Mouse (Mus musculus) kidney, adult 8-10 months (tissue): ENCODE measurements around the gene Exoc4.

Source experiments
- DNase-seq, 2 experiments: peaks; one replicate each; pipeline ENCODE4 v3.0.0; 2022

Exoc4 gene

DNA sequence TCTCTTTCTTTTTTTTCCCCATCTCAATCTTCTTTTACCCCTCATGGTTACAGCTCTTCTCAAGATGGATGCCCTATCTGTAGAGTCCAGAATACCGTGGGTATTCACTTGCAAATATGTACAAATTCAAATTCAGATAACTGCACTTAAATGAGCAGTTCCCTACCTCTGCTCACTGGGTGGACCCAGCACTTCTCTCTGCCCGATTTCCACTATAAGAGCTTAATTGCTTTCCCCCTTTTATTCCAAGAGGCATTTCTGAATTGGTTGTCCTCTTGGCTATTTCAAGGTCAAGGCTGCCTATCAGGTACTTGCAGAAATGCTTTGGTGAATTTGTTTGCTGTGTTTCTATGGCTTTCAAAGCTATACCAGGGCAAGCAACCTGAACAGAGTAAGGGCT lies 521.1 kb downstream of the Exoc4 start:
- no peak for DNase-seq

DNA sequence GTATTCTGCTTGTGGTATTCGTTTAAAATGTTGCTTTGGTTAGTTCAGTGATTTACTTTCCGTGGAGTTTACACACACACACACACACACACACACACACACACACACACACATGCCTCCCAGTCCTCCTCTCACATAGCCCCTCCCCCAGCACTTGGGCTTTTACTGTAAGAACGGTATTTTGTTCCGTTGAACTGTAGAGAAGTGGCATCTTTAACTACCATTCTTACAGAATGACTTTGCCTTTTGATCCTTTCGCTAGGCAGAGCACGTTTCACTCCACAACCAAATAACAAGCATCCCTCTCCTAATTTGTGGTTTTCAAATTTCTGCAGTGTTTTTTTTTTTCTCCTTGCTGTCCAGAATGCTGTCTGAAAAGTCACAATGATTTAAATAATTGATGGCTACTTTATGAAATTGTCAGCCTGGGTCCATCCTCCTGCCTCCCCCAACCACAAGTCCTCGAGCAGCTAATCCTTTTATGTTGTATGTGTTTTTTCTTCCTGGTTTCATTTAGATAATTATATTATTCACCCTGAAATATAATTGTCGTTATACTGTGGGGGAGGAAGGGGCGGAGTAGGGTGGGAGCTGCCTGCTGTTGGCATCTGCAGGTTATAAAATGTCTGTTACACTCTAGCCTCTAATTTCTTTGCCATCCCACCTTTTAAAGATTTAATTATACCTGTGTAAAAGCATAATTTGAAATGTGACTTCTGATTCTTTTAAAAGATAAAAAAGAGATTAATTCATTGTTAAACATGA lies 523.8 kb downstream of the Exoc4 start:
- DNase-seq = no peak

DNA sequence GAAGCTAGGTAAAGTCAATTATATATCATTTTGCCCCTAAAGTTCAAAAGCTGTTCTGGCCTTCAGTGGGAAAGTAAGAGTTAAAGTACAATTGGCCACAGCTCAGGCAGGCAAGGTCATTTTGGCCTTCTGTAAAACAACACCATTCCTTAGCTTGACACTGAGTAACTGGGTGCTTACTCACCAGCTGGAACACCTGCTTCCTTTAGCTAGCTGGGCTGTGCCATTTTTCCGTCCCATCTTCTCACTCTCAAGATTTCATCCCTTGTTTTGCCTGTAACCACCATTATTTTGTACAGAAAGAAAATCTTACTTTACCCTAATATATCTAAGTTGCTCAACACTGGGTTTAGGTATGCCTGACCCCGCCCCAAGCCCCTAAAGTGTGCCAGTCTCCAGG lies 543.7 kb downstream of the Exoc4 start:
- DNase-seq = peak; percentile 6 to 17

DNA sequence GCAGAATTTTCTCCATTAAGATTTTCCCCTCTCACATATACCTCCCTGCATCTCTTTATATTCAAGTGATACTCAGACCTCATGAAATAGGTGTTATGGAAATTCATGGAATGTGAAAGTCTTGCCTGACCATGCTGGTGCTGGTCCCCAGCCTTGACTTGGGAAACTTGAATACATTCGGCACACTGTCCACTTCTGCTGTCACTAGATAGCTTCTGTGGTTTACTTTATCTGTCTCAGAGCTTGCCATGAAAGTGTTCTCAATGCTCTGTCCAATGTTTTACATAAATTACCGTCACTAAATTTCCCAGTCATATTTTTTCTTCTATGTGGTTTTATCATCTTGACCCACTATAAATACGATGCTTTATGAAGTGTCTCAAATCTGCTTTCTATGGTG lies 552.4 kb downstream of the Exoc4 start:
- DNase-seq = no peak

DNA sequence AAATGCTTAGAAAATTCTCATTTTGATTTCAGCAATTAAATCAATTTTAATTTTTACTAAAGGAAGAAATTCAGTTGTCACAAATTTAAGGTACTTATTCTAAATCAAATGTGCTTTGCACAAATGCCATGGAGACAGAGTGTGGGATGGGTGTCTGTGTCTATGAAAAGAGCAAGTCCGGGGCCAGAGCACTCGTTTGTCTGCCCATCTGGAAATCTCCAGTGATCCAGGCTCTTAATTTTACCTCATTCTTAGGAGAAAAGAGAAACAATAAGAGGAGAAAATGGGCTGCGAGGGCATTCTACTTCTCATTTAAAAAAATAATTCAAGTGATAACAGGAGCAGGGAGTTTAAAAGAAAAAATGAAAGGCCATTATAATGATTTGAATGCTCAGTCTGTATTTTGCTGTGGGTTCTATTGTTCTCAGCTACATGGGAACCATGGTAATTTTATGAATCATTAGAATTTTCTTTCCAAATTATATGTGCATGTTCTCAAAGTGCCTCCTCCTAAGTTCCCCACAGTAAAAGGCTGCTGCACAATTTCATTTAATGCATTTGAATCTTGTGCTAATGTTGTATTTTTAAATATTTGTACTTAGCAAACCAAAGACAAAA lies 554.7 kb downstream of the Exoc4 start:
- no peak for DNase-seq

DNA sequence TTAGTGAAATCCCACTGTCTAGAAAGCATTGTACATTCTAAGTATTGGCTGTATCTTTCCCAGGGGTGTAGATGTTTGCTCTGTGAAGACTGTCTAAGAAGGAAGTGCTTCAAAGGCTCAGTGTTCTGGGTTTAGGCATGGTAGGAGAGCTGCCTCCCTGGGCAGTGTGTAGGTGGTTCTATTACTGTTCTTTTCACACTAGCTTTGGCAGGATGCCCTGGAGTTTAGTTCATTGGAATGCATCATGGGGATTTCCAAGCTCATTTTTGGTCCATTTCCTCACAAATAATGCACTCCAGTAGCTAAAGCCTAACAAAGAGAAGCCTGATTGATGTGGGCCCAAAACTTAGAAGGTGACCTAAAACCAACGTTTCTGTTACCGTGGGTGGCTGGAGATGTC lies 555.9 kb downstream of the Exoc4 start:
- DNase-seq = no peak

DNA sequence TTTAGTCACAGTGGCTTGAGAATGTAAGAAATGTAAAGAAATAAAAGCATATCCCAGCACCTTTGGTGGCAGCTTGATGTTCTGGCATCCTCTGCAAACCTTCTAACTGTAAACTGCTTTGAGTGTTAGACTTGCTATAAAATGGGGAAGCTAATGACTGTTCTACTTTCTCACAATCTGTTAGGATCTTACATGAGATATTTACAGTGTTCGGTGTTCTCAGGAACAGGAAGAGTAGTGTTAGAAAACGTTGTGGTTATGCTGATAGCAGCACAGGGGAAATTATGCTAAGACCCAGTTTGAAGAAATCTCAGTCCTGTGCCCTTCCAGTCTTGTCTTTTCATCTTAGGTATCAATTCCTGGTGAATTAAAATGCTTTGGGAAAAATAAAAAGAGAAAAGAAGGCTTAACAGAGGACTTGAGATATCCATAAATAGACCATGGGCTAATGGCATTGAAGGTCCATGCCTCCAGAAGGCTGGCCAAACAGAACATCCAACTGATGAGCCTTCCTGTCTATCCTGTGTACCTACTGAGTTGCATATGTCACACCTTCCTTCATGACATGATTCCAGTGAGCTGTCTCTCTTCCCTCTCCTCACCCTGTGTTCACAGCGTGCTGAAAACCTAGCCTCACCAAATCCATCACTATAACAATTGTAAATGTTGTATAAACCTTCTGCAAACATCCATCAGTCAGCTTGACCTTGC lies 557.3 kb downstream of the Exoc4 start:
- DNase-seq = no peak

DNA sequence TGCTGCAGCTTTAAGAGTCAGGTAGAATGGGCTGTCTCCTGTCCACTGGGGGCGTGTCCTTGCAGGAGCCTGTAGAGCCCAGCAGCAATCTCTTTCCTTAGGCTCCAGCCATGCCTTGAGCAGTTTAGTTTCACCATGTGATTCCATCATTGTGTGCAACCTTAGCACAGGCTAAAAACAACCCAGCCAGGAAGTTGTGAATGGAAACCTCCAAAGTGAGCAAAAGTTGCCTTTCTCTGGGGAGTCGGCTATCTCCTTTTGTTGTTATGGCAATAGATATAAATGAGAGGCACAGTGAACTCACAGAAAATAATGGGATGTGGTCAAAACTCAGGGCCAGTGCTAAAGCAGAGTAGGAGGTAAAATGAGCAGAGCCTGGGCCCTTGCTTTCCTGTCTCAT lies 565.5 kb downstream of the Exoc4 start:
- no peak for DNase-seq

DNA sequence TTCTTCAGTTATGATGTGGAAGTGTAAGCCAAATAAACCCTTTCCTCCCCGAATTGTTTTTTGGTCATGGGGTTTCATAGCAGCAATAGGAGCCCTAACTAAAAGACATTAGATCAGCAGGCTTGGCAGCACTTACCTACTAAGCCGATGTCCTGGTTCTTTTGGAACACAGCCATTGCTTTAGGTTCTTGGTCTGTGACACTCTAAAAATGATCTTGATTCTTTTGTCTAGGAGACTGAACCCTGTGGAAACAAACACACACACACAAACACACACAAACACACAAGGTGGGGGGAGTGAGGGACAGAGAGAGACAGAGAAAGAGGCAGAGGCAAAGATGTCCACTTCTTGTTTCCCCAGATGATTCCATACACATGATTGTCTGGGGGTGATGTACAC lies 574.3 kb downstream of the Exoc4 start:
- DNase-seq = no peak

DNA sequence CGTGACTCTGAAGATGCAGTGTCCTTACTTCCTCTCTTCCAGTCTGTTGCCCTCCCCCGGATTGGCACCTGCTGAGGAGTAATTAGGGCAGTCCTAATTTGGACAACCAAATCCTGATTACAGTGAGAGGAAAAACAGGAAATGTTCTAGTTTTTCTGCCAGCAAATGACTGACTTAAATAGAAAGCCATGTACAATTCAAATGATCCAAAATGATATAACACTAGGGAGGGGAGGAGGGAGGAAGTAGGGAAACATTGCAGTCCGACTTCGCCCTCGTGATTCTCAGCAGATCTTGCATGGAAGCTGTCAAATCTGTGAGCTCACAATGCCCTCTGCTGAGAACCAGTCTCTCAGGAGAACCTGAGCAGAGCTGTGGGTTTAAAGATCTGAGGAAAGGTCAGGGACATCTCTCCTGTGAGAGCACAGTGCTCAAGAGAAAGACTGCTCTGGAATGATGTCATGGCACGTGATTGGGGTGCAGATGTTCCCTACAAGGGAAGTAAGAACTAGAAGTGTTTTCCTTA lies 575.0 kb downstream of the Exoc4 start:
- DNase-seq = peak in 1 of 2 experiments; percentile 4

DNA sequence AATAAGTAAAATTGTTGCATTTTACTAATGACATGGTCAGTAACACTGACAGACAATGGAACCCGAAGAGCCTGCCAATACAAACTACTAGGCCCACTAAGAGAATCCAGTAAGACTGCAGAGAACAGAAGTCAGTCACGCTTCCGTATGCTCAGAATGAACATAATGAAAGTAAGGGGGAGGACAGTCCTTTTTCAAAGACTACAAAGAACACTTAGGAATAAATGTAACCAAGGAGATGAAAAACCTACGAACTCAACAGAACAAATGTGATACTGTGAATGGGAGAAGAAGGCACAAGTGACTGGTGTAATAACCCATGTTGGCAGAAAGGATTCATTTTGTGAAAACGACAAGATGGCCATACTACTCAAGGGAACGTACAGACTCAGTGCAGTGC lies 579.6 kb downstream of the Exoc4 start:
- DNase-seq = no peak

DNA sequence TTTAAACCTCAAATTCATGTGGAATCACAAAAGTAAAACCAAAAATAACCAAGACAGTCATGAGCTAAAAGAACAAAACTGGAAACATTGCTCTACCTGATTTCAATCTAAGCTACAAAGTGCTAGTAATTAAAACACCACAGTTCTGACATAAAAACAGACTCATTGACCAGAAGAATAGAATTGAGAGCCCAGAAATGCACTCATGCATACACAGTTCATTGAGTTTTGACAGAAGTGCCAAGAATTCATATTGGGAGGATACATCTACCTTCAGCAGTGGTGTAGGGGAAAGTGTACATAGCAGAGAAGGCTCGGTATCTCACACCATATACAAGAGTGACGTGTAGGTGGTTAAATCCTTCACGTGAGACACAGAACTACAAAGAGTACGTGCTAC lies 580.4 kb downstream of the Exoc4 start:
- DNase-seq = no peak

DNA sequence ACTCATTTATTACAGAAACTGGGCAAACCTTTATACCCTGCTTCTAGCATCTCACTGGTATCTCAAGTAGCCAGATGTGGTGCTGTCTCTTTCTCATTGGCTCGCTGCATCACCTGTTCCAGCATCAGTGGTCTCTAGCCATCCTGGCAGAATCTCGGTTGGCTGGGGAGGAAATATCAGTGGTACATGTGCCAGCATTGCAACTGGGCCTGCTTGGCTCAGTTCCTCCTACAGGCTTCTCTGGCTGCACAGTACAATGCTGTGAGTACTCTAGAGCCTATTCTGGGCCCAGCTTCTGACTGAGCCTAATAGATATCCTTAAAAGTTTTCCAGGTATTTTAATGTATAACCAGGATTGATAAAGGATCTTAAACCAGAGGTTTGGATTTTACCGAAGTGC lies 582.4 kb downstream of the Exoc4 start:
- DNase-seq = no peak

DNA sequence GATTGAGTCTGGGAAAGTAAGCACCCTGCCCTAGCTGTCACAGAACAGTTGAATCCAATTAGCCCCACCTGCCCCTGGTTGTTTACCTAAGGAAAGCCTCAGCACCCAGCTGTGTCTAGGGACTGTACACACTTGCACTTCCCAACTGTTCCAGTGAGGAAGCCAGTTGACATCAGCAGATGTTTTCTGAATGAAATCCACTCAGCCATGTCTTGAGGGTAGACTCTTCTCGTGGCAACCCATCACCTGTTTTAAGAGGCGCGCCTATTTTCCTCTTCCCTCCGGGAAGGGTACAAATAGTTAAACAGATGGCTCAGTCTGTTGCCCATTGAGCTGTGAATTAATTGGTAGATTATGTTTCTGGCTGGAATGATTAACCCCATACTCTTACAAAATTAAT lies 584.1 kb downstream of the Exoc4 start:
- no peak for DNase-seq

DNA sequence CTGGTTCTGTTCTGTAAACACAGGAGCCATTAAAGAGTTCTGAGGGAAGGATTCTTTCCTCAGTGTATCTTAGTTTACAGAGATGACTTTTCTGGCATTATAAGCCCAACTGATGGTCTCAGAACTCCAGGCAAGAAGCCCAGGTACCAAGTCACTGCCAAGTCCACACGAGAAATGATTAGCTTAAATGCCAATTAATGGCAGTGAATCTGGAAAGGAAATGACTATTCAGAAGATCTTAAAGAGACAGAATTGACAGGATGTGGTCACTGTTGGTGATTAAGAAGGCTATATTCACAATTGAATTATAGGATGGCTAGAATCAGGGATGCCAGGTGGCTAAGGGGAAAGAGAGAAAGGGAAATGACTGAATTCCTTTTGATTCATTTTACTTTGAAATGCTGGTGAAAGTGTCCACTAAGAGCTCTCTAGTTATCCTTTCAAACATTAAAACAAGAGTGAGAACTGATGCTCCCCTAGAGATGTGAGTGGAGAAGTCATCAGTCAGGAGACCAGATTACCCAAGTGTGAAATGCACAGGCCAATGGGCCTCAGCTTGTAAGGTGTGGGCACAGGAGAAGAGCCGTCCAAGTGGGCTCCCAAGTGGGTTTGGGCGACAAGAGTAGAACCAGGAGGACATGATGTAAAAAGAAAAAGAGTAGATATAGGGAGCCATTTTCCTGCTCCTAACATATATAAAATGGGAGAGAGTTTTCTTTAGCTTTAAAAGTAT lies 587.3 kb downstream of the Exoc4 start:
- no peak for DNase-seq

DNA sequence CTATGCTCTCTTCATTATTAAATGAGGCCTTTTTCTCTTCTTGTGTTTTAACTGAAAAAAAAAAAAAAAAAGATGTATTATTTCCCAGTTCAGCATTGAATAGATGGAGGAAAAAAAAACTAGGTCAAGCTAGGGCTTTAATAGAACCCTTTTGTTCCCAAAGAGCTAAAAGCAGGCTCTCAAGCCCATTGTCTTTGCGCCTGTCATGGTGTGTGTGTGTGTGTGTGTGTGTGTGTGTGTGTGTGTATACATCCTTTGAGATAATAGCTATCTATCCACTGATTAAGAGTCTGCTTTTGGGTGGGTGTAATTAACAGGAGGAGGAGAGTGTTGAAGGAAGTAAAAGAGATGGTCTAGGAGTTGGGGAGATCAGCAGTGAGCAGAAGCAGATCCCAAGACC lies 594.0 kb downstream of the Exoc4 start:
- DNase-seq = no peak

DNA sequence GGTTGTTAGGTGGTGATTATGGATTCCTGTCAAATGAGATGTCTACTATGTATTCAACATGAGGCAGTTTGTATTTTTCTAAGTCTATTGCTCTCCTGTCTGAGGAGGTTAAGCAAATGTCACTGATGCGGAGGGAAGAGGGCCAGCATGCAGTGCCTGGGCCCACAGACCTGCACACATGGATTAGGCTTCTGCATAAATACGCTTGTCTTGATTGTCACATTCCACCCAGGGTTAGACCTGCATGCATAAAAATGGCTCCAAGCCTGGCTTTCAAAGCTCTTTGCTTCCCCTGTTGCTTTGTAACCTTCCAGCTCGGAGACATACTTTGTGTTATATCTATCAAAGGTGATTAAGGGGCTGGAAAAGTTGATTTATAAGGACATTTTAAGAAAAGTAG lies 610.2 kb downstream of the Exoc4 start:
- no peak for DNase-seq

DNA sequence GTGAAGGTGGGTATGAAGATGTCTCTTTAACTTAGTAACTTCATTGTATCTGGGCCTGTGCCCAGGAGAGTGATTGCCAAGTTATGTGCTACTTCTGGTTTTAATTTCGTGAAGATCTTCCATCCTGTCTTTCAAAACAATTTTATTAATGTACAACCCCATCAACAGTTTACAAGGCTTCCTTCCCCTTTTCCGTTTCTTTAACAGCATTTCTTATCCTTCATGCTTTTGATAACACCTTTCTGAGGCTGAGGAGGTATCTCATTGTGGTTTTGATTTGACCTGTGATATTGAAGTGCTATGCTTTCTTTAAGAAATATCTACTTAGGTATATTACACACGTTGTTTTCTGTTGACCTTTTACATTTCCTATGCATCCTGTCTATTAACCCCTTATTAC lies 616.9 kb downstream of the Exoc4 start:
- DNase-seq = no peak

DNA sequence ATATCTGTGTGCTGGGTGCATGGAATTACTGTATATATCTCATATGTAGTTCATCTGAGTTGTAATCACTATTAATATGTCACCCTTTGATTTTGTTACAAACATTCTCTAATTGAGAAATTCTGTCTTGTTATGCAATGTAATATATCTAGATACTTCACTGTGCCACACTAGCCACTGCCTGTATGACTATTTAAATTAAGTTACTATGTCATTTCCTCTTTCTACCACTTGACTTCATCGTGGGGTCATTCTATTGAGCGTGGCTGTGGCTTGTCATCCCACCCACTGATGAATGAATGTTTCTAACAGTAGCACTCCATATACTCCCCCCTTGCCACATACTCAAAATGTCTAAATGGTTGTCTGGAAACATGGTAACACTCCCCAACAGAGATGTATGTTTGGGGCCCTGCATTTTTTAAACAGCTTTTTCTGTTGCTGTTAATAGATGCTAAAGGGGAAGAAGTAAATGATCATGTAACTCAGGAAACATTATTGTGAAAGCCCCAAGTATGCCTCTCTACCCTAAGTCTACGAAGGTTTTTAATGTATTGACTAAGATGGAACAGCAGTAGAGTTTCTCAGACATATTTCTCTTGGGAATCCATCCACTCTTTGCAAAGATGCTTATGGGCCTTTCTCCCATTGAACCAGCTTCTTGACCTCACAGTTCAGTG lies 618.2 kb downstream of the Exoc4 start:
- no peak for DNase-seq

DNA sequence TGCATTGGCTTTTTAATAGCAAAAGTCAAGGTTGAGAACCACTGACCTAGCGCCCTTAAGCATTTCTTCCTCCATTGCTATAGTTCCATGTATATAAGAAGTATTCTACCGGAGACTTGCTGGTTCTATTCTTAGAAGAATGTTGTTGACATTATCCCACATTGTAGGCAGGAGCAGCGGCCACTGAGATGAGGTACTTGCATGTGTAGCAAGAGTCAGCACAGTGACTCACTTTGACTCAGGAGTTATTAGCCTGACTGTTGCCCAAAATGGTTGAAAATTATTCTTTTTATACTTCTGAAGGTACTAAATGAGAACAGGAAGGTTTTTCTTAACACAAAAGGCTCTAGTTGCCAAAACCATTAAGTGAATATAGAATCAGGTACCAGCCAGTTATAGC lies 620.4 kb downstream of the Exoc4 start:
- DNase-seq = no peak

DNA sequence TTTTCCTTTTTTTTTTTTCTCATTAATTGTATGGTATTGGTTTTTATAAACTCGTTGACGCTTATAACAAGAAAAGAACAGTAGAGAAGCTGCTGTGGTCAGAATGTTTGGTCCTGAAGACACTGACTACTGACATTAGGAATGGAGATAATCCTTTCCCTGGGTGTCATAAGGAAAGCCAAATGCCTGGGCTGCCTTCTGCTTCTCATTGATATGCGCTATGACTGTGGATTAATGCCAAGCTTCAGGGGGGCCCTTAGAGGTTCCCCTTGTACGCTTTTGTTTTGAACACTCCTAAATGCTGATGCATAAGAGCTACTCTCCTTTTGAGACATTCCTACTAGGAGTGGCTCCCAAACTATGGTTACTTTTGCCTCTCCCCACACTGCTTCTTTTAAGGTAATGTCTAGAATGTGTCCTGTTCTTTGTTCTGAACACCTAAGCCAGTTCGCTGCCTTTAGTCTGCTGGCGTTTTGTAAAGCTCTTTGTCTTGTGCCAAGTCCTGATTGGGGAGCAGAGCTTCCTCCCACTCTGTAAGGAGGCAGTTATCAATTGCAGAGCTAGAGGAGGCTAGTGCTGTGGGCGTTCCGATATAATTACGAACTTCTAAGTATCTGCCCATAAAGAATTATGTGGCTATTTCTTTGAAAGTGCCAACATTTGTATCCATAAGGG lies 621.7 kb downstream of the Exoc4 start:
- no peak for DNase-seq

DNA sequence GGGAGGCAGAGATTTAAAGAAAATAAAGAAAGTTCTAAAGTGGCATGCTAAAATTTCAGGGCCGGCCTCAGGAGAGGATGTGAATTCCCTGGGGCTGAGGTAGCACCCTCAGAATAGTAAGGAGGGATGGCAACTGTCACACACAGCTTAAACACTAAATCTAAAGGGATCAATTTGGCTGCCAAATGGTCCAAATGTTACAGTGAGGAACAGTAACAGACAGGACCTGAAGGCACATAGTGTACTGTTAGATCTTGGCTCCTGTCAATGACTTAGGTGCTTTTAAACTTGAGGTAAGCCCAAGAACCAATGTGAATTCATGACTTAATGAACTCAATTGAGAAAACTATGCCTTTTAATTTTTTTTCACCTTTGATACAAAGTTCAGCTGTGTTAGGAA lies 622.4 kb downstream of the Exoc4 start:
- DNase-seq = no peak
